Mouse (Mus musculus): ENCODE measurements at regions not wholly inside any gene's neighbourhood (a gene's known extent, or its start where the extent isn't known, plus 50 kb on each side); places are given as distances from the start of the nearest gene placed in this dataset.

DNA sequence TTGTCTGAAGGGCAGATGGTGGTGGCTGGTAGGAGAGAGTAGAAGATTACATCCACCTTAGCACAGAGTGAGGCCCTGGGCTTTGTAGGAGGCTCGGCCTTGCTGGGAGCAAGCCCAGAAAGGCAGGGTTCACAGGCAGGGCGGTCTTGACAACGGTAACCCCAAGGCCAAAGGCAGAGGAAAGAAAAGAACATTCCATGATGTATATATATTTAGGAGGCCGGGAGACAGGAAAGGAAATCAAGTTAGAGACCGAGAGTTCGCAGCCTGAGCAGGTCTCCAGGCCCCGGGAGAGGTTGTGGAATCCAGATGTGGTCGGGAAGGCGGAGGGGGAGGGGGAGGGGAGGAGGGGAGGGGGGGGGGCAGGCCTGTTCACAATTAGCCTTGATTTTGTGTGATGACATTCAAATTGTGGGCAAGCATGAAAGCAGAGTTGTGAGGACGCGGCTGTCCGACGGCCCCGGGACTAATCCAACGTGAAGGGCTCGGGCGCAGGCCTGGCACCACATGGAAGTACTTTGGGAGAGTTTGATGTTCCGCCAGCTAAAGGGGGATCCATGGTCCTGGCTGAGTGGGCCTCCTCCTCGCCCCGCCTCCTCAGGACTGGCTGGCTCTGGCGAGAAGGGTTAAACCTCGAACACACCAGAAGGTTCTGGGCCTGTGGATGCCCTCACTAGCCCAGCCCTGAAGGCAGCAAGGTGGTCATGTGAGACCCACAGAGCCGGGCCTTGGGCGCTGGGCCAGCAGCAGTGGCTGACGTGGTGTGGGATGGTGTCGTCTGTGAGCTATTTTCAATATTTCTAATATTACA lies 131.8 kb upstream of the Gm26897 start:
- no peak for DNase-seq

DNA sequence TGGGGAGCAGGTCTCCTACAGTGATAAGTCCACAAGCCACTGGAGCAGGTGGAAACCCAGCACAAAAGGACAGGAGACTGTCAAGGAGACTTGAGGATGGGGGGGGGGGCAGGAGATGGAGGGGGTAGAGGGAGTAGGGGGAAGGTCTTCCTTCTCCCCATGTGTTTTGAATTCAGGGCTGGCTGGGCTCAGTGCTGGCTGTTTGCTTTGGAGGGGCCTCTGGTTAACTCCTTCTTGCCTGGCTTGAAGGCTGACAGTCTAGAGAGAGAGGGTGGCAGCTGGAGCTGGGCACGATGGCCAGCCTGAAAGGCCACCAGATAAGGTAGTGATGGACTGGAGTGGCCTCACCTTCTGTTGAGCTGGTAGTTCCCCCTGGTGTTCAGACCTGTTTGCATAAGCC lies 120.0 kb upstream of the Gm26897 start:
- DNase-seq, result no peak

DNA sequence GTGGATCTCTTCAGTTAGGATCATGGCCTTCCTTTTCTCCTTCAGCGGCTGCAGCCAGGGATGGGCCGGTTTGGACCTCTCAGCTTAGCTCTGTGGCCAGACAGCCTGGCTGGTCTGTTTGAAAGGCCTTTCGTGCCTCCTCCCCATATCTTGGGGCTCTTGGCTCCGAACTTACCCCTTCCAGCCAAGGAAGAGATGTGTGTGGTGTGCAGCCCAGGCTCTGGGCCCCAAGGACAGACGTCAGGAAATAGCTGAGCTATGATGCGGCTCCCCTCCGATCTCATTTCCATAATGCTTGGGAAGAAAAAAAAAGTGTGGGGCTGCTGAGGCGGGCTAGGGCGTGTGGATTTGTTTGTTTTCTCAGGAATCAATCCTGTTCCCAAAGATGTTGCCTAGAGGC lies 113.8 kb upstream of the Gm26897 start:
- peak; percentile 7 for DNase-seq

DNA sequence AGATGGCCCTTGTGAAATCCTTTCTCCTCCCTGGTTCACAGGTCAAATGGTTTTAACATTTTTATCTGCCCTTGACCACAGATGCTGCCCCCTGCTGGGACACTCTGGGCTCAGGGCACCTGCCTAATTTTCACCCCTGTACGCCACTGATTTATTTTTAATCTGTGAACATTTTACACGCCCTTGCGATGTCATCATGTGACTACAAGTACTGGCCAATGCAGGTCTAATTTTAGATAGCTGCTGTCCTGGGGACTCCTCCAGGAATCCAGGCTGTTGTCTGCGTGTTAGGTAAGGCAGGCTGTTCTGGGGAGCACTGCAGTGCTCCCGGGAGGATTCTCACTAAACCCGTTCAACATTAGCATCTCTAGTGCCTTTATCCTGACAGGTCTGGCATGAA lies 113.1 kb upstream of the Gm26897 start:
- no peak for DNase-seq

DNA sequence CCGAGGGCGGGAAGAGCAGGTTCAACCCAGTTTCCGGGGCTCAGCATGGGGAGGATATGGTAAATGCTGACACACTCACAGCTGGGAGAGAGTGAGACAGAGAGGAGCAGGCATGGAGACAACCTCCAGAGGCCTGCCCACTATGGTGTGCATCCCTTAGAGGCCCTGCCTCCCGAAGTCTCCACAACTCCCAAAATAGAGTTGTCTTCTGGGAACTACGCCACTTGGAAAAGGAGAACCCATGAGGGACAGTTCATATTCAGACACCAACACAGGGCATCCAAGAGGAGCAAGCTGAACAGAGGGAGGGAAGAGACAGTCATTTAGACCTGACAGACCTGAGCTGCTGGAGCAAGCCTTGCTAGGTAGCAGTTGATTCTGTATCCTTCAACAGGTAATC lies 111.2 kb upstream of the Gm26897 start:
- DNase-seq, result no peak

DNA sequence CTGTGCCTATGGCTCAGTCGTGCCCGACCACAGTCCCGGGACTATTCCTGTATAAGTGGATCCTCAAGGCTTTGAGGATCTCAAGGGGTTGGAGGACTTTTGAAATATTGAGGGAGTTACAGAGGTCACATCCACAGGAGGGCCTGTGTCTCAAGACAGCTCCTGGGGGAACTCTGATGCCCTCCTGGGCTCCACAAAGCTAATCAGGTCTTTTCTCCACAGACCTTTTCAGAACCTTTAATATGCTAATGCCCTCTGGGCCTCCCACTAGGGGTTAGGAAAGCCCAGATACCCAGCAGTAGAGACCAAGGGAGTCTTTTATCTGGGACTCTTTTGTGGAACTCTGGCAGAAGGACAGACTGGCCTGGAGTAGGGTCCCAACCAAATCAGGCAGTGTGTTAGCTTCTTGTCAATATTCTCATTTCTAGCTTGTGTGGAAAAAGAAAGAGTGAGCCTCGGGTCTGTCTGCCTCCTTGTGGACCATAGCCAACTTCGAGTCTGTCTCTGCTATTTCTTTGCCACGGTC lies 107.4 kb upstream of the Gm26897 start:
- DNase-seq, result no peak

DNA sequence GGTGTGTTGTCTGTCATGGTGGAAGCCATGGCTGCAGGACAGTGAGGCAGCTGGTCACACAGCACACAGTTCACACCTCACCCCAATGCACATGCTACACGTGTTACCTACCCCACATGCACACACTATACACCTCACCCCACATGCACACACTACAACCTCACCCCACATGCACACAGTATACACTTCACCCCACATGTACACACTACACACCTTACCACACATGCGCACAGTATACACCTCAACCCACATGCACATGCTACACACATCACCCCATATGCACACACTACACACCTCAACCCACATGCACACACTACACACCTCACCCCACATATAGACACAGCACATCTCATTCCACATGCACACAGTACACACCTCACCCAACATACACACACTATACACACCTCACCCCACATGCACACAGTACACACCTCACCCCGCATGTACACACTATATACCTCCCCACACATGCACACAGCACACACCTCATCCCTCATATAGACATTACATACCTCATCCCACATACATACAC lies 103.3 kb upstream of the Gm26897 start:
- DNase-seq, result no peak

DNA sequence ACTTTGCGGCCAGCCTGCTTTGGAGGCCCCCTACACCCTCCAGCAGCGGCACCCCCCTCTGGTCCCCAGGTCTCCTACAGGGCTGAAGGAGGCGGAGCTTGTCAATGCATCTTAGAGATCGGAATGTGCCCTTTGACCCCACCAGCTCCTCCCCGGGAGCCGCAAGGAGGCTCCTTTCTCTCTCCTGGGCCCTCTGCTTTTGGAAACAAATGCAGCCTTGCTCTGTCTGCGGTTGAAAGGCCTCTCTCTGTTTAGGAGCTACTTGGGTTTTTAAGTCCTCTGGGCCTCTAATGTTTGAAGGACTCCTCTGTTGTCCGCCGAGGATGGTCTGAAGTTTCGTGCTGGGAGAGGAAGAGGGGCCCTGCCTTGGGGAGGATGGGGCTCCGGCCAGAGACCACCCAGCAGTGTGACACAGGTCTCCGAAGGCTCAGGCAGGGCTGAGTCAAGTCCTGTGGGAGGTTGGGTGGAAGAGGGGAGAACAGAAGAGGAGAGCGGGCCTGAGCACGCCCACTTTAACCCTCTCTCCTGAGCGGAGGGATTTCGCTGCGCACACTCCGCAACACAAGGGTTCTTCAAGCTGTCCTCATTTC lies 102.1 kb upstream of the Gm26897 start:
- DNase-seq, result no peak

DNA sequence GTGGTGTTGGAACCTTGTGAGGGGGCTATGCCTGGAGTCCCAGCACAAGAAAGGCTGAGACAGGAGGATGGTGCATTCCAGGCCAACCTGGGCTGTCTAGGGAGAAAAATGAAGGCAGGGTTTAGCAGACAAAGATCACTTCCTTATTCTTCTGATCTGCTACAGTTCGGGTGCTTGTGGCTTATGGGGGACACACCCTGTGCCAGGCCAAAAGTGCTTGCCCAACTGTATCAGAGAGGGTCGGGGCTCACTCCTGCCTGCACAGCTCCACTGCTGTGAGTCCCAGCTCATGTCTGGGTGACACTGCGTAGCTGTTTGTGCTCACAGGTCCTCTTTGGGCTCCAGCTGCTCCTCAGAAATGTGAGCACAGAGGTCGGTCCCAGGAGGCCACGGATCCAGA lies 98.6 kb upstream of the Gm26897 start:
- no peak for DNase-seq

DNA sequence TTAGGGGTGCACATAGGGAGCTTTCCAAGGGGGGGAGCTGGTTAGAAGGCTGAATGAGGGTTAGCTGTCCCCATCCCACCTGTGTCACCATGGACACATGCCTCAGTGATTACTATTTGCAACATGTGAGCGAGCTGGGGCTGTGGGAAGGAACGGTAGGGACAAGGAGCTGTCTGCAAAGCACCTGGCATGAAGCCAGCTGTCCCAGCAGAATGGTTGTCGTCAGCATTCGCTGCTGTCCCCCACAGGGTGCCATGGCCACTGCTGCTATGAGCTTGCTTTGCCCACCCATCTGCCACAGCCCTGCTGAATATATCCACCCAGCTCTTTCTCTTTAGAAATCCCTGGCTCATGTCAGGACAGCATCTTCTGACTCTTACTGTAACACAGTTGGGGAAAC lies 96.8 kb upstream of the Gm26897 start:
- DNase-seq, result no peak

DNA sequence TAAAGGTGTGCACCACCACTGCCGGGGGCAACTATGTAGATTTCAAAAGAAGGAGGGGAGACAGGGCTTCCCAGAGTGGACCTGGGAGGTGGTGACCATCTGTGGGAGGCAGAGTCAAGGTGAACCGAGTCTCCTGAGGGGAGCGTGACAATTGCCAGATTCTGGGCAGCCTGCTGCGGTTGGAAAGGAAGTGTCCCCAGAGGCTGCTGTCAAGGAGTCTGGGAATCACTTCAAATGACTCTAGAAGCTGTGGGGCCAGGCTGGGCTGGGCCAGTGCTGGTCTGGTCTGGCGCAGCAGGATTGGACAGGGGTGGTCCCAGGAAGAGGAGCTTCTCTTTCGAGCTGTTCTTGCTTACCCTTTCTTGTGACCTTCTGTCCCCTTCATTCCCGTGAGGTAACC lies 95.4 kb upstream of the Gm26897 start:
- no peak for DNase-seq

DNA sequence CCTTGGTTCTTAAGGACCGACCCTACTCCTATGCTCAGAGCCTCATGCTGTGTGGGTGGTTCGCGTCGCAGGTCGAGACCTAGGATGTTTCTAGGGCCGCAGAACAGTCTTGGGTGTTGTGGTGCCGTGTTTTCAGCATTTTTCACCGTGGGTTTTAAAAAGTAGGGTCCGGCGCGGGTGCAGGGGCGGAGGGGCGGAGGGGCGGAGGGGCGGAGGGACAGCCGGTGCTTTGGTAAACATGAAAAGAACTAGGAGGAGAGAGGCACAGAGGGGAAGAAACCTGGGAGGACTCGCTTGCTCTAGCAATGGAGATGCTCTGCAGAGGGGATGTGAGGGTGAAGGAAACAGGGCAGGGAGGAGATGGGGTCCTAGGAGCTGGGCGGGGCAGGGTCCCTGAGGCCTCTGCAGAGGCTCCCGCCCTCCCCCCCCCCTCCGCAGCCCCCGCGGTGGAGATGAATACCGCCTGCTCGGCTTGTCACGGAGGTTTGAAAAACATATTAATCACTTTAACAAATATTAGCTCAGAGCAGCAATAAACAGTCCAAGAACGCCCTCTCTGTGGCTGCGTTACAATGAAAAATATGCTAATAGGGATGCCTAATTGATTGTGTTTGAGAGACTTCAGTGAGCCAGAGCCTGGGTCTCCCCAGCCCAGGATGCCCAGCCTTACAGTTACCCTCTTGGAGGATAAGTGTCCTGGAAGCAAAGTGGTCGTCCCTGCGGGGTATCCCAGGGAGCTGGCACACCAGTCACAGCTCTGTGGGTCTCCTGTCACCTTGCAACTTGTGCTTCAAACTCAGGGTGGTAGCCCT lies 94.0 kb upstream of the Gm26897 start:
- DNase-seq, result no peak

DNA sequence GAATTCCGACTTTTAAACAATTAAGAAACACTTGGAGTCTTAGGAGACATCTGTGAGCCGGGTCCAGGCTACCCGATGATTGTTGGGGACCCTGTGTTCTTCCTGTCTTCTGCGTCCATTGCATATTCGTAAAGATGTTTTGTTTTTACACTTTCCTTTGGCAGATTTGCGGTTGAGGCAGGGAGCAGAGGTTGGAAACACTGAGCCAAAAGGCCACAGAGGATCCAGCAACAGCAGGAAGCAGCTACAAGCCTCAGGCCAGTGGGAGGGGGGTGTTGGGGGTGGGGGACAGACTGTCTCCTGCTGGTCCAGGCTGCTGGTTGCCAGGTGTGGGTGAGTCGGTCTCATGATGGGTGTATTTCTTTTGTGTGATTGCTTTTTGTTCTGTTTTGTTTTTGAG lies 92.7 kb upstream of the Gm26897 start:
- DNase-seq, result peak; percentile 17

DNA sequence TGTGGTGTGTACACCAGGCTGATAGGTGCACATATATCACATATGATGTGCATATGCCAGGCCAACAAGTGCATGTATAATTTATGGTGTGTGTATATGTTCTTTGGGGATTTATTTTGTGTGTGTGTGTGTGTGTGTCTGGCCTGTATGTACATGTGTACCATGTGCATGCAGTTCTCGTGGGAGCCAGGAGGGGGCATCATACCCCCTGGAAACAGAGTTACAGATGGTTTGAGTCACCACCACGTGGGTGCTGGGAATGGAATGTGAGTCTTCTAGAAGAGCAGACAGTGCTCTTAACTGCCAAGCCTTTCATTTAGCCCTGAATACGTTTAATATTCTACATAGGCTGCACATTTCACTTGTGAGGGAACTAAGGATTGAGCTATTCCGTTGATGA lies 92.0 kb upstream of the Gm26897 start:
- DNase-seq, result no peak

DNA sequence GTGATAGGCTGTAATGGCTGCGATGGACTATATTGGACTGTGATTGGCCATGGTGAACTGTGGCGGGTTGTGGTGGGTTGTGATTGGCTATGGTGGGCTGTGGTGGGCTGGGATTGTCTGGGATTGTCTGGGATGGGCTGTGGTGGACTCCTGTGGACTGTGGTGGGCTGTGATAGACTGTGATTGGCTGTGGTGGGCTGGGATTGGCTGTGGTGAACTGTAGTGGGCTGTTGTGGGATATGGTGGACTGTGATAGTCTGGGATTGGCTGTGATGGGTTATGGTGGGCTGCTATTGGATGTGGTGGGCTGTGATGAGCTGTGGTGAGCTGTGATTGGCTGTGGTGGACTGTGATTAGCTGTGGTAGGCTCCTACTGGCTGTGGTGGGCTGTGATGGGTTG lies 89.6 kb upstream of the Gm26897 start:
- DNase-seq, result no peak

DNA sequence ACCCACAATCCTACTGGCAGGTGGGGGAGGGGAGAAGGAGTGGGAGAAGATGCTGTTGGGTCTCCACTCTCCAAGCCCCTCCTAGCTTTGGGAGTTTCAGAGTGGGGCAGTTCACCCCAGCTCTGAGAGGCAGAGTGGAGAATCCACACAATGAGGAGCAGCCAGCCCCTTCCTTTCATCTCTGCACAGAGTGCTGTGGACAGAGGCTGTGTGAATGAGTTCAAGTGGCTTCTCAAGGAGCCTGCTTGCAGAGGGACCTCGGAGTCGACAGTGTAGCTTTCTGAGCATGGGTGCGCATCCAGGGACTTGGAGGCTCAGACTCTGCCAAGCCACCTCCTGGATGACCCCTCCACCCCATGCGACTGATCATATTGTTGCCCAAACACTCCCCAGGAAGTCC lies 88.9 kb upstream of the Gm26897 start:
- no peak for DNase-seq

DNA sequence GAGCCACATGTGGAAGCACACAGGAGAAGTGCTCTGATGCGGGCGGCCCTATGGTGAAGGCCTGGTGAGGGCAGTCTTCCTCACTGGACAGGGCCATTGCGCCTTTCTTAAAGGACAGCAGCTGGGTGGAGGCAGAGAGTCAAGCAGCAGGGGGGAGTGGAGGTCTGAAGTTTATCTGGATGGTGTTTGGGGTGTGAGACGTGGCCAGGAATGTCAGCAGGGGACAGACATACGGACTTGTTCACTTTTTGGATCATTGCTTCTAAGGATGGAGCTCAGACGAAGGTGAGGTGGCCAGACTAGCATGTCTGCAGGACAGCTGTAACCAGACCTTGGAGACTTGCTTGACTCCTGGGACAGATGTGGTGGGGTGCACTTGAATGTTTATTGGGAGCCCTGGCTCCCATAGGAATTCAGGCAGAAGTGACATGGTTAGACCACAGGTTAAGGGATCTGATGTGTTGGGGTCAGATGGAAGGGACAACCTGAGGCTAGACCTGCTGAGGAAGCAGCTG lies 86.0 kb upstream of the Gm26897 start:
- no peak for DNase-seq

DNA sequence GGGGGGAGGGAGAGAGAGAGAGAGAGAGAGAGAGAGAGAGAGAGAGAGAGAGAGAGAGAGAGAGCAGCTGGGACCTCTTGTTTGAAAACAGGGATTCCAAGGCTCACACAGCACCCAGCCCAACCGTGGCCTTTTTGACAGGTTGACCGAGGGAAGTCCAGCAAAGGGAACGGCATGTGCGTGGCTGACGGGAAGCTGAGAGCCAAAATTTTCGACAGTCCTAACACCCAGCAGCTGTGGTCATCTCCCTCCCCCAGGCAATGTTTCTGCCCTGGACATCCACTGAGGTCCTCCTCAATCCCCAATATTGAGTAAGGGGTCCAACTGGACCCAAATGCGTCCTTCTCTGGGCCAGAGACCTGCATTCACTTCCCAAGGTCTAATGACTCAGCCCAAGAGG lies 85.2 kb upstream of the Gm26897 start:
- DNase-seq, result peak; percentile 36

DNA sequence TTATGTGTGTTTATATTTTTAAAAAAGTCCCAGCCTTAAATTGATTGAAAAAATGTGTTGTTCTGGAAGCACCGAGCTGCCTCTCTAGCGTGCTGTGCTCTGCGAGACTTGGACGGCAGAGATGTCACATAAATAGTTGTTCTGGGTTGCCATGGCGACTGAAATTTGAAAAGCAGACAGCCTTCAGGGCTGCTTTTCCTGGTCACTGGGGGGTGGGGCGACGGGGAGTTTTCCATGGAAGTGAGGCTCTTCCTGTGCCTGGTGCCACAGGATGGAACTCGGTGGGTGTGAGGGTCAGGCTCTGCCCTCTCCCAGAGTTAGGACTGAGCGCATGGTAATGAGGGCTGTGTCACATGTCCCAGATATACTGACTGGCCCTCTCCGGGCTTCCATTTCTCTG lies 84.7 kb upstream of the Gm26897 start:
- DNase-seq, result peak; percentile 35

DNA sequence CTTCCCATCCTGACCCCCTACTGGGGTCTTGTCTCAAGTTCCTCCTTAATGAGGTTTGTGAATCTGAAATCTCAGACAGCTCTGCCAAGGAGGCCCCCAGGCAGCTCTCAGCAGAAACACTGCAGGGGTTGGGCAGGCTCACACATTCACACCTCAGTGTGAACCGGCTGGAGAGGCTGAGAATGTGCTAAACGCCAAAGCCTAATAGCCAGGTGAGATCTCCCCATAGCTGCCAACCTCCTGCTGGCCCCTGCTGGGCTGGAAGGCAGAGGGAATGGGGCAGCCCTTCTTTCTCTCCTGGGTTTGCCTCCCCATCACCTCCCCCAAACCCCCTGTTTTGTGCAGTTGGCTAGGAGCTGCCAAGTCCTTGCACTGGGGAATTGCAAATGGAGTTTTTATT lies 81.3 kb upstream of the Gm26897 start:
- no peak for DNase-seq

DNA sequence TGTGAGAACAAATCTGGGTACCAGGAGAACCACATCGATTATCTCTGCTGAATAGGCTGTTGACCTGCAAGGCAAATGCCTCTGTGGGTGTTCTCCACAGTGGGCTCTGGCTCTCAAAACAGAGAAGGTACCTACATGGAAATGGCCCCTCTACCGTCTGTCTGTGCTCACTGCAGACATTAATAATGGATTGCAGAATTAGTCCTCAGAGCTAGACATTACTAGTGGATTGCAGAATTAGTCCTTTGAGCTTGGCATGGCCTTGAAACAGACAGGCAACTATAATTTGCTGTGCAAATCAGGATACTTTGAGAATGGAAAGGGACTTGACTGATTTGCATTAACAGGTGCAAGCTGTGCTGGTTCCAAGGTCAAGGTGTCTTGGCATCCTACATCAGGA lies 77.3 kb upstream of the Gm26897 start:
- DNase-seq, result no peak

DNA sequence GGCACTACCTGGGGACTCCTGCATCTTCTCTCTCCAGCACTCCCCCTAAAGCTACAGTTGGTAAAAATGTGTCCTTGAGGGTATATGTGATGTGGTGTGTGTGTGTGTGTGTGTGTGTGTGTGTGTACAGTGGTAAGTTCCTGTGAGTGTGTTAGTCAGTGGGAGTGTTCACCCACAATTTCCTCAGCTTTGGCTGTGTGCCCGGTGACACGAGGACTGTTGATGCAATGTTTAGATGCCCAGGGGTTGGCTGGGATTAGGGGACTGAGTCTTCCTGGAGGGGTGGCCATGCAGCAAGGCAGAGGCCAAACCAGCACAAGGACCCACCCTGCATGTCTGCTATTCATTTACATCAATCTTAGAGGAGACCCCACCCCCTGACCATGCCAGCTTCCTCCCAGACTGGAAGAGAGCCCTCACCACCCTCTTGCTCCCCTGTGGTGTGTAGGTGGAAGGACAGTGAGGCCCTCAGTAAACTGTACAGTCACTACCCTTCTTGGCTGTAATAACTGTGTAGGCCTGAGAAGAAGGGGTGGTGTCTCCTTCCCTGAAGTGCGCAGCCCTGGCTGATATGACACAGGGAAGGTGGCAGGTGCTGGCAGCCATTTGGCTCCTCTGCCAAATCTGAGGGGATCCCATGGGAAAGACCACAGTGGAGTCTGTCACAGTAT lies 75.8 kb upstream of the Gm26897 start:
- DNase-seq, result no peak

DNA sequence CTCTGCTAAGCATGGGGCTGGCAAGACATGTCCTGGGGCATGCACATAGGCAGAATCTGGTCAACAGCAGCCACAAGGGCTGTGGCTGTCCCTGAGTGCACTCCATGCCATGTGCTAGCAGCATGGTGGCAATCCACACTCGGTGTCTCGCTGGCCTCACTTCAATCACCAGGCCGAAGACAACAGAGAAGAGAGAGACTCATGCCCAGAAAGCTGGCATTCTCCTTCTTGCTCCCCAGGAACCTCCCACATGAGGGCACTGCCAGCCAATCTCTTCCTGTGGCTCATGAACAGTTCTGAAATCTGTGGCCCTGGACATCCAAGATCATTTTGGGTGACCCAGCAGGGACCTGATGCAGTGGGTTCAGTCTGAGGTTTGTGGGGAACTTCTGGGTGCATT lies 74.5 kb upstream of the Gm26897 start:
- DNase-seq, result no peak

All from kidney, adult 11 months (tissue).